Mouse (Mus musculus) liver, adult 2 months (tissue): ENCODE measurements around the gene Eif4g3.

Experiments
- CTCF ChIP-seq: fragments of 200-500 bp; IDR thresholded peaks from 2 replicates; pipeline ENCODE4 v1.5.1; 2011; ENCODE audit warnings: low read depth, low read length, control low read depth
- POLR2A ChIP-seq: fragments of 200-500 bp; IDR thresholded peaks from 2 replicates; pipeline ENCODE4 v1.6.1; 2011; ENCODE audit warnings: low read length, control low read depth; ENCODE audit not compliant: insufficient read depth; ENCODE audit errors: extremely low read depth

GRCm38 (mm10) chr4:138033871-138034270 is 41.0 kb downstream of the Eif4g3 start:
- TF ChIP-seq CTCF = peak; percentile 33
- TF ChIP-seq POLR2A = no peak
